Mouse (Mus musculus): Measurements from ENCODE around the gene Mtmr11.

- TF ChIP-seq POLR2A (IDR thresholded peaks at IDR 0.05; ENCODE audit: borderline replicate concordance, control insufficient read depth, low read depth, low read length) (peak; percentile 95; the same call in 1 of the 2 replicates), CTCF (IDR thresholded peaks at IDR 0.05; ENCODE audit: control insufficient read depth, insufficient read depth, low read length) (no peak)
These were observed 57.9 kb downstream of the Mtmr11 start, which contains the start of the genes Bola1 and Hist2h2ab for GRCm38 (mm10) chr3:96219661-96220130.

All from bone marrow, adult 2 months (tissue).